14 mouse cellular contexts compared by ENCODE assay signal in genomic region chr6:92407259-92407658, GRCm38 (mm10).
DNase-seq lines count a peak whose midpoint lies in the region; ATAC-seq lines count a peak whose summit lies in the region.
"Had no signal": no experiment of that assay in that cellular context is flagged by ENCODE, and none has a peak within 500 bp of the region (broad histone marks: within the 10 kb centered on the region; RNA-seq: fewer than 3 reads in every experiment).

No protein-coding gene starts in this region.

- H3K9ac ChIP-seq in heart, embryonic 12.5 days, result no peak overlapping the region
- H3K9ac ChIP-seq in hindbrain, embryonic 11.5 days (ENCODE audit: low read depth, low read length), result no peak overlapping the region
- no peak overlapping the region for H3K9ac ChIP-seq in midbrain, embryonic 13.5 days (replicated peaks)
- H3K9ac ChIP-seq: embryonic facial prominence, embryonic 12.5 days; liver, postnatal 0 days had no signal

- no peaks in the 10 kb centered on the region; the same call in 1 of the 2 replicates for H3K9me3 ChIP-seq in heart, embryonic 12.5 days (replicated peaks)
- no peaks in the 10 kb centered on the region for H3K9me3 ChIP-seq in hindbrain, embryonic 11.5 days (ENCODE audit: control insufficient read depth, low read length)
- H3K9me3 ChIP-seq in midbrain, embryonic 13.5 days, result no peaks in the 10 kb centered on the region
- H3K9me3 ChIP-seq: embryonic facial prominence, embryonic 12.5 days had no signal

- no peaks in the 10 kb centered on the region for H3K4me1 ChIP-seq in heart, embryonic 12.5 days (replicated peaks)
- H3K4me1 ChIP-seq in hindbrain, embryonic 11.5 days (replicated peaks; ENCODE audit: control insufficient read depth, insufficient read depth, low read length), result no peaks in the 10 kb centered on the region
- peaks cover 18% of the 10 kb centered on the region for H3K4me1 ChIP-seq in midbrain, embryonic 13.5 days (replicated peaks)
- H3K4me1 ChIP-seq: embryonic facial prominence, embryonic 12.5 days had no signal

- WGBS in heart, embryonic 12.5 days, result 67% methylated on average over 5 of the region's 5 CpGs
- WGBS in hindbrain, embryonic 11.5 days, result 58% methylated on average over 5 of the region's 5 CpGs
- 30% methylated on average over 5 of the region's 5 CpGs for WGBS in midbrain, embryonic 13.5 days

- no peak overlapping the region for H3K4me3 ChIP-seq in heart, embryonic 12.5 days
- no peak overlapping the region for H3K4me3 ChIP-seq in hindbrain, embryonic 11.5 days (ENCODE audit: low read depth, low read length)
- H3K4me3 ChIP-seq in midbrain, embryonic 13.5 days (replicated peaks), result no peak overlapping the region
- H3K4me3 ChIP-seq: embryonic facial prominence, embryonic 12.5 days had no signal

- peak; percentile 44 for DNase-seq in heart, adult 11 months
- peak; percentile 35 for DNase-seq in hindbrain, embryonic 11.5 days (ENCODE audit: low spot score)
- DNase-seq in retina, postnatal 1 day, result peak; percentile 14
- no peak for DNase-seq in right cerebral cortex, adult 18-20 months
- no peak for DNase-seq in heart, adult 18-20 months
- DNase-seq: cerebellum, adult 2 months; kidney, adult 18-20 months; liver, postnatal 0 days; right cerebral cortex, postnatal 25 days; thymus, adult 18-20 months had no signal

- no peak for ATAC-seq in heart, embryonic 12.5 days (ENCODE audit: insufficient number of reproducible peaks, low FRiP score)
- ATAC-seq in hindbrain, embryonic 11.5 days (ENCODE audit: low FRiP score), result peak; percentile 64
- peak; percentile 74 for ATAC-seq in midbrain, embryonic 13.5 days
- ATAC-seq in inflammation-experienced regulatory T-cells, adult 6 months, result no peak
- ATAC-seq: liver, postnatal 0 days had no signal

- H3K36me3 ChIP-seq in heart, embryonic 12.5 days, result peaks cover 54% of the 10 kb centered on the region
- H3K36me3 ChIP-seq in hindbrain, embryonic 11.5 days (ENCODE audit: control insufficient read depth, insufficient read depth, low read length), result peaks cover 2% of the 10 kb centered on the region; the same call in 1 of the 2 replicates
- peaks cover 43% of the 10 kb centered on the region for H3K36me3 ChIP-seq in midbrain, embryonic 13.5 days

- no peak overlapping the region for H3K27ac ChIP-seq in heart, embryonic 12.5 days (ENCODE audit: poor library complexity, severe bottlenecking)
- H3K27ac ChIP-seq in hindbrain, embryonic 11.5 days (ENCODE audit: low read depth, low read length), result no peak overlapping the region
- H3K27ac ChIP-seq in midbrain, embryonic 13.5 days, result peak overlapping the region; percentile 68
- H3K27ac ChIP-seq: embryonic facial prominence, embryonic 12.5 days had no signal

- H3K4me2 ChIP-seq in heart, embryonic 12.5 days, result no peak overlapping the region
- no peak overlapping the region for H3K4me2 ChIP-seq in hindbrain, embryonic 11.5 days (replicated peaks; ENCODE audit: low read depth, low read length)
- no peak overlapping the region for H3K4me2 ChIP-seq in midbrain, embryonic 13.5 days (replicated peaks)
- H3K4me2 ChIP-seq: embryonic facial prominence, embryonic 12.5 days had no signal

- no peaks in the 10 kb centered on the region for H3K27me3 ChIP-seq in heart, embryonic 12.5 days (replicated peaks)
- H3K27me3 ChIP-seq in hindbrain, embryonic 11.5 days (ENCODE audit: control insufficient read depth, insufficient read depth, low read length), result no peaks in the 10 kb centered on the region
- no peaks in the 10 kb centered on the region for H3K27me3 ChIP-seq in midbrain, embryonic 13.5 days
- H3K27me3 ChIP-seq: embryonic facial prominence, embryonic 12.5 days had no signal

Comparison
In these comparisons a context has a peak if more than half of its experiments do, and no peak if none do; other contexts are left out.
1. DNase-seq: peak in heart, adult 11 months (single experiment), hindbrain, embryonic 11.5 days (single experiment) and retina, postnatal 1 day (single experiment); none in right cerebral cortex, adult 18-20 months (single experiment) and heart, adult 18-20 months (0 of 2).
2. ATAC-seq: peak in hindbrain, embryonic 11.5 days (single experiment) and midbrain, embryonic 13.5 days (single experiment); none in heart, embryonic 12.5 days (single experiment) and inflammation-experienced regulatory T-cells, adult 6 months (single experiment).